In genomic region chrX:48410388-48410776, GRCm38 (mm10) we compare ENCODE assay signal across 8 mouse cellular contexts. TPM values are rescaled to one million over a fixed set of nuclear protein-coding genes. Genes with fewer than 3 reads are reported as not detected.
DNase-seq lines count a peak whose midpoint lies in the region; ATAC-seq lines count a peak whose summit lies in the region.

No protein-coding gene starts in this region.

- H3K4me2 ChIP-seq in heart, embryonic 13.5 days: peak overlapping the region; percentile 69
- H3K4me2 ChIP-seq in hindbrain, embryonic 15.5 days: peak overlapping the region; percentile 57

- no peak for ATAC-seq in heart, embryonic 13.5 days (ENCODE audit: extremely low read depth, insufficient number of reproducible peaks, low FRiP score, low TSS enrichment)
- peak; percentile 38 for ATAC-seq in hindbrain, embryonic 15.5 days (ENCODE audit: low FRiP score, low read depth)

- no peaks in the 10 kb centered on the region for H3K9me3 ChIP-seq in heart, embryonic 13.5 days
- no peaks in the 10 kb centered on the region for H3K9me3 ChIP-seq in embryonic facial prominence, embryonic 10.5 days
- no peaks in the 10 kb centered on the region for H3K9me3 ChIP-seq in hindbrain, embryonic 15.5 days
- no peaks in the 10 kb centered on the region for H3K9me3 ChIP-seq in midbrain, embryonic 10.5 days (replicated peaks)

- H3K27me3 ChIP-seq in heart, embryonic 13.5 days (replicated peaks): no peaks in the 10 kb centered on the region; the same call in 1 of the 2 replicates
- H3K27me3 ChIP-seq in embryonic facial prominence, embryonic 10.5 days (replicated peaks; ENCODE audit: low read depth, poor library complexity, severe bottlenecking): no peaks in the 10 kb centered on the region
- no peaks in the 10 kb centered on the region for H3K27me3 ChIP-seq in hindbrain, embryonic 15.5 days
- no peaks in the 10 kb centered on the region for H3K27me3 ChIP-seq in midbrain, embryonic 10.5 days (ENCODE audit: low read depth, poor library complexity, severe bottlenecking)

- peak overlapping the region; percentile 65; the same call in 1 of the 2 replicates for H3K9ac ChIP-seq in heart, embryonic 13.5 days
- no peak overlapping the region for H3K9ac ChIP-seq in hindbrain, embryonic 15.5 days

- H3K4me1 ChIP-seq in heart, embryonic 13.5 days: 0 out of 2 replicates have a peak, but pooled peaks cover 9% of the 10 kb centered on the region
- peaks cover 6% of the 10 kb centered on the region for H3K4me1 ChIP-seq in embryonic facial prominence, embryonic 10.5 days
- no peaks in the 10 kb centered on the region for H3K4me1 ChIP-seq in hindbrain, embryonic 15.5 days (replicated peaks)
- H3K4me1 ChIP-seq in midbrain, embryonic 10.5 days: no peaks in the 10 kb centered on the region

- H3K4me3 ChIP-seq in heart, embryonic 13.5 days: peak overlapping the region; percentile 54
- peak overlapping the region; percentile 56 for H3K4me3 ChIP-seq in embryonic facial prominence, embryonic 10.5 days
- peak overlapping the region; percentile 48 for H3K4me3 ChIP-seq in hindbrain, embryonic 15.5 days
- H3K4me3 ChIP-seq in midbrain, embryonic 10.5 days: peak overlapping the region; percentile 54

- 16% methylated on average over 7 of the region's 7 CpGs for WGBS in heart, embryonic 13.5 days
- 30% methylated on average over 7 of the region's 7 CpGs for WGBS in embryonic facial prominence, embryonic 10.5 days
- 28% methylated on average over 7 of the region's 7 CpGs for WGBS in hindbrain, embryonic 15.5 days
- WGBS in midbrain, embryonic 10.5 days: 27% methylated on average over 7 of the region's 7 CpGs

- DNase-seq in heart, adult 18-20 months: no peak
- no peak for DNase-seq in embryonic facial prominence, embryonic 10.5 days (ENCODE audit: low spot score)
- no peak for DNase-seq in midbrain, embryonic 10.5 days (ENCODE audit: low spot score)
- no peak for DNase-seq in urinary bladder, postnatal 4 days (ENCODE audit: low spot score in 2 of 2)
- DNase-seq in urinary bladder, postnatal 14 days (ENCODE audit: low spot score): no peak
- DNase-seq in cerebellum, postnatal 25 days: no peak

- peaks cover 21% of the 10 kb centered on the region for H3K36me3 ChIP-seq in heart, embryonic 13.5 days
- H3K36me3 ChIP-seq in embryonic facial prominence, embryonic 10.5 days (replicated peaks): peaks cover 14% of the 10 kb centered on the region
- H3K36me3 ChIP-seq in hindbrain, embryonic 15.5 days: no peaks in the 10 kb centered on the region
- peaks cover 15% of the 10 kb centered on the region for H3K36me3 ChIP-seq in midbrain, embryonic 10.5 days

- H3K27ac ChIP-seq in heart, embryonic 13.5 days (replicated peaks): no peak overlapping the region
- H3K27ac ChIP-seq in embryonic facial prominence, embryonic 10.5 days (replicated peaks): no peak overlapping the region
- no peak overlapping the region for H3K27ac ChIP-seq in hindbrain, embryonic 15.5 days (replicated peaks)
- no peak overlapping the region for H3K27ac ChIP-seq in midbrain, embryonic 10.5 days (replicated peaks)

RNA-seq across cellular contexts. Expression of gene Elf4, which starts 52.5 kb away (rescaled TPM):
- polyA plus RNA-seq in heart, embryonic 13.5 days (2015; fragmentation: Nextera tagmentation; extraction: Ambion mirVana): 9.2 and 10.3 TPM in 2 replicates
- 1 to 10 TPM; 5.8 to 6.5 TPM for total RNA-seq in heart, adult 18-20 months (2021)
- 2.4 TPM in 2 replicates for polyA plus RNA-seq in embryonic facial prominence, embryonic 10.5 days (2016; fragmentation: Nextera tagmentation; extraction: Ambion mirVana)
- 0.58 and 0.80 TPM in 2 replicates for polyA plus RNA-seq in hindbrain, embryonic 15.5 days (2015; fragmentation: Nextera tagmentation; extraction: Ambion mirVana)
- 1.8 and 2.0 TPM in 2 replicates for polyA plus RNA-seq in midbrain, embryonic 10.5 days (2016; fragmentation: Nextera tagmentation; extraction: Ambion mirVana)
